Mouse (Mus musculus): ENCODE data around the gene Fars2.

DNA sequence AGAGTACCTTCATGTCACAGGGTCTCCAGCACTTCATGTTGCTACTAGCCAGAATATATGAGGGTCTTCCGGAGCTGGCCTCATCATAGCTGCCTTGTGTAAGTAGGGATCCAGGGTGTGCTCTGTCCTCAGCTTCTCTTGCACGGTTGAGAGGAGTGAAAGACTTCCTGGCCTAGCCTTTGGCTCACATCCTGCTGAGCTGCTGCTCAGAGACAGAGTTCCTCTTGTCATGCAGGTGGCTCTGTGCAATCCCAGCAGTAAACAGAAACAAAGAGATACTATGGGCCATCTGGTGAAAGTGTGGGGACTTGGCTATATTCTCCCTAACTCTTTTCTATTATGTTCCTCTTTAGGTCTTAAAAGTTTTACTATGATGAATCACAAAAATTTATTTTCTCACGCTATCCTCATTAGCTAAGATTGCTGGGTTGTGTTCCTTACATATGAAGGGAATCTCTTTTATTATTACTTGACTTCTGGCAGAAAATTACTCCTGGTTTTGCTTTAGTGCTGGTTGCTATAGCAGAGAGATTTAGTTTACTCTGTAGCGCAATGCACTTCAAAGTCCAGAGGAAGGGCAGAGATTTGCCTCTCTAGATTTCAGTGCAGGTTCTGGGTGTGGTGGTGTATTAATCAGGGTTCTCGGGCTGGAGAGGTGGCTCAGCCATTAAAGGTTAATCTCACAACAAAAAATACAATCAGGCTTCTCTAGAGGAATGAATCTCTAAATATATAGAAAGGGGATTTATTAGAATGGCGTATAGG, 32.1 kb downstream of the Fars2 start:
- TF ChIP-seq CTCF (IDR thresholded peaks at IDR 0.05; ENCODE audit: control insufficient read depth, insufficient read depth, insufficient replicate concordance, low read depth, low read length) (no peak), POLR2A (IDR thresholded peaks at IDR 0.05; ENCODE audit: control insufficient read depth, low read depth, low read length) (no peak)

Measured in testis, adult 2 months (tissue).